Mouse (Mus musculus) megakaryocyte-erythroid progenitor cell, adult 5-6 weeks (primary cell): ENCODE measurements at regions not wholly inside any gene's neighbourhood (a gene's known extent, or its start where the extent isn't known, plus 50 kb on each side); places are given as distances from the start of the nearest gene placed in this dataset.
A peak's percentile ranks its signal among the peaks of the same experiment; 100 is the strongest.
"Not testable (repeated sequence)": the region's sequence is repeated elsewhere in the genome, so short reads cannot be mapped to it uniquely, and the experiment has no call there.

ENCODE experiments used
- ATAC-seq: replicated peaks from 2 replicates; pipeline ENCODE4 v1.8.0; 2016; ENCODE audit warnings: mild to moderate bottlenecking, inconsistent platforms; ENCODE audit not compliant: severe bottlenecking, poor library complexity, low FRiP score, low TSS enrichment

DNA sequence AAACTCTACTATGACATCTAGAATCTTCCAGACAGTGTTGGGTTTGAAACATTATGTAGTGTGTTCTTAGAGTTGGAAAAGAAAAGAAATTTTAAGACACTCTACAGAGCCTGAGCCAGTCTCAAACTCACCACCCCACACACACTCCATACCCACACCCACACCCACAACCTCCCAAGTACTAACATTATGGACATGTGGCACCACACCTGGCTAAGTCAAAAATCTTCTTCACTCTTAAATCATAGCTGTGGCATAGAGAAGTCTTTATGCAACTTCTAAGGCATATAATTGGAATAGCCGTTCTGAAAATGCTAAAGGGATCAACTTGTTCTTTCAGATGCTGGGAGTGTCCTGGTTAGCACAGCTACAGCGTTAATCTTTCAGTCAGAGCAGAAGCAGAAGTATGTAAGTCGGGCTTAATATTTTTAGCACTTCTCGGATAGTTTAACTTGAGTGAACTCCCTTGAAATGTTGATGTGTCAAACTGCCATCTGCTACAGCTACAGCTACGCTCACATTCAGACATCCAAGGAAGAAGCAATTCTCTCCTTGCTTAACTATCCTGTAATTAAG lies 68.6 kb upstream of the Creb1 start:
- no peak for ATAC-seq

DNA sequence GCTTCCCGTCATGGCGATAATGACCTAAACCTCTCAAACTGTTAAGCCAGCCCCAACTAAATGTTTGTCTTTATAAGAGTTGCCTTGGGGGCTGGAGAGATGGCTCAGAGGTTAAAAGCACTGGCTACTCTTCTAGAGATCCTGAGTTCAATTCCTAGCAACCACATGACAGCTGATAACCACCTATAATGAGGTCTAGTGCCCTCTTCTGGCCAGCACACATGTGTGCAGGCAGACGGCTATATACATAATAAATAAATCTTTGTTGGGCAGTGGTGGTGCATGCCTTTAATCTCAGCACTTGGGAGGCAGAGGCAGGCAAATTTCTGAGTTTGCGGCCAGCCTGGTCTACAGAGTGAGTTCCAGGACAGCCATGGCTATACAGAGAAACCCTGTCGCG lies 70.8 kb upstream of the Creb1 start:
- not testable (repeated sequence) for ATAC-seq

DNA sequence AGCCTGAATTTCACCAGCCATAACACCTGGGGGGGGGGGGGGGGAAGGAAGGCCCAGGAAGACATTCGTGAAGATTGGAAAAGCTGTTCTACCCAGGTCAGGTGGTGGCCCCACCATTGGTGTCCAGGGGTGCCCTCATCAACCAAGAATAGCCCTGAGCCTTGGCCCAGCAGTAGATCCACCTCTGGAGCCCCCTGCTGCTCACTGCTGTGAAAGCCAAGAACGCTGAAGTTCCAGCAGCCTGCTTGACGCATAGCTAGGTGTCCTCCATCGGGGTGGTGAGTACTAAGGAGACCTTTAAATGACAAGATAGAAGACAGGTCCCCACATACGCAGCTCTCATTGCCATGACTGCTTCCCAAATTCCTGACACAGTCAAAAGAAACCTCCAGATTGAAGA lies 74.6 kb upstream of the Creb1 start:
- ATAC-seq = no peak

- no peak for ATAC-seq
Observed at GRCm38 (mm10) chr1:64449141-64449540, 83.3 kb upstream of the Creb1 start.

DNA sequence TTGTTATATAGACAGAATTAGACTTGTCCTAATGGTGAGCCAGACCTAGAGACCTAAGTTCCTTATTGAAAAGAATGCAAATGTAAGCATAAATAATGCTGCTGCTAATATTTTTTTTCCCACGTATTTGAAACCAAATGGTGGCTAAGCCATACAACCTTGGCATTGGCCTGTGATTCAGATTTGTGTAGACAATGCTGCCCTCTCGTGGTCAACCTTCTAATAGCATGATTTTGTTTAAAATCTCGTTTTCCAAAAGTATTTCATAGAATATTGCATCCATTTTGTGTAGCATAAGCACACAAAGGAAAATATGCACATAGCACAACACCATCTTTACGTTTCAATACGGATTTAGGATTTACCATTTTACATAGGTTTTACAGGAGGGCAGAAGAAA lies 84.4 kb upstream of the Creb1 start:
- ATAC-seq = peak; percentile 64

GRCm38 (mm10) chr1:64446492-64446891 lies 86.0 kb upstream of the Creb1 start:
- ATAC-seq = no peak

GRCm38 (mm10) chr1:64445919-64446318 lies 86.5 kb upstream of the Creb1 start:
- peak; percentile 71 for ATAC-seq

DNA sequence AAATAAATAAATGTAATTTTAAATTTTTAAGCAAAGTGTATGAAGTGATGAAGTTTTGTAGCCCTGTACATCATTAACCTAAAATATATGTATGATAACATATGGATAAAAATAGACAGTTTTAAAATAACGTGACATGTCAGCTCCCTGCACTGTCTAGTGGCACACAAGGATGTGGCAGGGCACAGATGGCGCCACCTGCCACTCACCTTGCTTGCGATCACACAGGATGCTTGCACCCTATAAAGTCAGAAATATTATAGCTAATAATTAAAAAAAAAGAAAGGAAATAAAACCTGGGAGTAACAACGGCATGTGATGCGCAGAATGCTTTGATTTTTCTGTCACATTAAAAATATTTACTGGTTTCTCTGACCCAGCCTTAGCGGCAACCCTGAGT lies 89.0 kb upstream of the Creb1 start:
- no peak for ATAC-seq

DNA sequence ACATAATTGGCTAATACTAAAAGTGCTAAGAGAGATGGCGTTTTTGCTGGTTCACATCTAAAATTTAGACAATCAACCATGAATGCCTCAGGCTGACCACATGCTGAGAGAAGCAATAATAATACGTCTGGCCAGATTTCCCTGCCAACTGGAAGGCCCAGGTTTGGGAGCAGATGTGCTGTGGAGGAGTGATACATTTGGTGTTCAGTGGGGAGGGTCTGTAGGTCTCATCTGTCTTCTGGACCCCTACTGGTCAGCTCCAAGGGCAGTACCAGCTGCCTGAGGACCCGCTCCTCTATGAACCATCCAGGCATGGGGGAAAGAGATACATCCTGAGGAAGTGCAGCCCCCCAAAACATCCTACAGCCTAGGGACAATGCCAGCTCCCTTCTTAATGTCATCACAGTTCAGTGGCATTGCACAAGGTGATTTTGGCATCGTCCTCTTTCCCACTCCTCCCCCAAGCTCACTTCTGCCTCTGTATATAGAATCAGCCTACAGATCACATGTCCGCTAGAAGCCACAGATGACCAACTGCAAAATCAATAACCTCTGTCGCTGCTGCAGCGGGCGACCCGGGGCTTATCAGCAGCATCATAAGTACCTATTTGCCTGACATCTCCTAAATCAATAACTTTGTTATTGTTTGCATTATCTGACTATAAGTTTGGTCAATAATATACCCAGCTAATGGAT lies 90.1 kb upstream of the Creb1 start:
- ATAC-seq = no peak

GRCm38 (mm10) chr1:64423256-64423655 lies 109.2 kb upstream of the Creb1 start:
- no peak for ATAC-seq

- ATAC-seq = no peak
Observed at GRCm38 (mm10) chr1:64418567-64418966, 113.9 kb upstream of the Creb1 start.

DNA sequence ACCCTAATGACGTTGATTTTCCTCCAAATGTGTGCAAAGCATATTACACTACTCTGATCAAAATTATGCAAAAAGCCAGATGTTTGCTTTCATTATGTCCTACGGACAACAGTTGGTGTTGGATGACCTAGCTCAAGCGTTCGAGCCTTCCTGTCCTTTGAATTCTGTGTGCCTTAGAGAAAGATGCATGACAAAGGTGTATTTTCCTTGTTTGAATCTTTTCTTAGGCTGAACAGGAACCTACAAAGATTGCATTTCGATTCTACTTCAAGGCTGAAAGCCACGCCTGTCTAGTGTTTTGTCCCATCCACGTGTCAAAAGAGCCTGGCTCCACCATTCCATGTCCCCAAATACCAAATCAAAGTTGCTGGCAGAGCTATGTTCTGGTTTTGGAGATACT lies 116.5 kb upstream of the Creb1 start:
- no peak for ATAC-seq

GRCm38 (mm10) chr1:64413181-64413560 lies 119.3 kb upstream of the Creb1 start:
- no peak for ATAC-seq

DNA sequence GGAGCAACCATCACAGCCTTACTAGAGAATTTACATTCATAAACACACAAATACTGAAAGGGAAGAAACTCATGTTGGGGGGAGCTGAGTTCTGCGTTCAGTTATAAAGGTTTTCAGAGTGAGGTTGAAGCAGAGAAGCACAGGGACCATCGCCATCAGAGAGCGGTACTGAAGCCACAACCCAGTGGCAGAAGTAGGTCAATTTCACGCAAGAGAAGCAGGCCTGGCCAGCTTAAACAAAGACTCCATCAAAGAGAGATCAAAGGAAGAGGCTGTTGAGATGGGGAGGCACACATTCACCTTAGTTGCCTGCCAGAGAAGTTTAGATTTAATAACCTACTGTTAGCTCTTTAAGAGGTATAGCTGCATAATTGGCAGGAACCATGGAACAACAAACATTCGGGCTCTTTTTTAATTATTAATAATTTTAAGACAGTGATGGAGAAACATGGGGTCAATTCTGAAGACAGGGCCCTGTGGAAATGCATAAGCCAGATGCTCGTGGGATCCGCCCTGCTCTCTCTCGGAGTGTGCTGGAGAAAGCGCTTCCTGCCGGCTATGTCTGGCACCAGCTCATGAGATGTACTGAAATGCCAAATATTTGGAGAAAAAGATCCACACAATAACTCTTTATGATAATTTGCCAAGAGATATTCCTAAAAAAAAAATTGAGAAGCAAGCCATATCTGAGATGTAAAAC lies 119.8 kb upstream of the Creb1 start:
- ATAC-seq = no peak

DNA sequence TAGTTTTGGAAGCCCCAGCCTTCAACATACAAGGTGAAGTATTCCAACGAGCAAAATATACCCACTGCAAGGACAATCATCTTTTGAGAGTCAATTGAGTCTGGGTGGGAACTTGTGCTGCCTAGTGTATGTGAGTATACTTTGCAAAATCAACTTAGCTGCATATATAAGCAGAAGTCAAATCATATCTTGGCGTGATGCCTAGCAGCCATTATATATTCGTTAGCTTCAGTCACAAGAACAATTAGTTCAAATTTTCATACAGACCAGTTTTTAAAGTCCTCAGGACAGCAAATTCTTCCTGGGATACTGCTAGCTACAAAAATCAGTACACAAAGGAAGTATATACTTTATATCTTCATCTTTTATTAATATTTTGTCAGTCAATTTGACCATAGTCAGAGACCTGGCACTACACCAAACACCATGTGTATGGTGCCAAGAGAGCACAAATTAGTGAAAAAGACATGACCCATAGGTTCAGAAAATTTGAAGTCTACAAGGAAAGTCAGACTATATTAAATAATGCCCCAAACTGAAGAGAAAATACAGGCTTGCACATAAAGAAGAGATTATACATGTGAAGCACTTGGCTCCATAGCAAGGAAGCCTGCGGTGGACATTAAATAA lies 120.5 kb upstream of the Creb1 start:
- no peak for ATAC-seq

GRCm38 (mm10) chr1:64408807-64409582 lies 123.5 kb upstream of the Creb1 start:
- no peak for ATAC-seq

- no peak for ATAC-seq
Observed at GRCm38 (mm10) chr1:64391525-64391924, 140.9 kb upstream of the Creb1 start.

DNA sequence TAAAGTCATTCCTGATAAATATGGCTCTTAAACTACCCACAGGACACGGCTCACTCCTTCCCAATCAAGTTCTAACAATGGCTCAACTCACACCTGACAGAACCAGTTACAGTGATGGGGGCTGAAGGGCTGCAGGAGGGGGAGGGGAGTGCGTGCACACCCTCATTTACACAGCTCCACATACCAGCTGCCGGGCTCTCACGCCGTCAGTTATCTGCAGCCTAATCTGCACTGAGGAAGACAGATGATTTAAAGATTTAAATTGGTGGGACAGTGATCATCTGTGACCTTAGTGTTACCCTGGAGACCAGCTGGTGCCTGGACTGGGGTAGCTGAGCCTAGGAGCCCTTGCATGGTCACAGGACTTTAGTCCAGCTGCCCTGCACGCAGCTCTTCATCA lies 151.2 kb upstream of the Creb1 start:
- no peak for ATAC-seq

DNA sequence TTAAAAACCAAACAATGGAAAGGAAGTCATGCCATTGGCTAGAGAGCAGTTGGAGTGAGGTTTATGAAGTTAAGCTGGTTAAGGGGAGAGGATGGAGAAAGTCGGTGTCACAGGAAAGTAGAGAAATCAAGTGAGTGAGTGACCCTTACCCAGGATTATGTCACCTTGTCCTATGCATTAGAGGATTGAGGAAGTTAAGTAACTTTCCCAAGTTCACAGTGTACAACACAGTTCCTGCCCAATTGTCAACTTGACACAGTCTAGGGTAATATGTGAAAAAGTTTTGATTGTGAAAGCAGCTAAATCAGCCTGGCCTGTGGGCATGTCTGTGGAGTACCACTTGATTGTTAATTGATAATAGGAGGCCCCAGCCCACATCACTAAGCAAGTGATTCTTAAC lies 156.0 kb upstream of the Creb1 start:
- ATAC-seq = not testable (repeated sequence)
